Mouse (Mus musculus) effector memory CD4-positive, alpha-beta T cell, adult 7 months (primary cell): Measurements from ENCODE around the gene Tmem14c. TPM values are rescaled to one million over a fixed set of nuclear protein-coding genes. Genes with fewer than 3 reads are reported as not detected.

Experiments
- polyA plus RNA-seq: library from polyadenylated mRNA; unstranded; fragments of 100-300 nt; shearing (Covaris generic); gene quantifications from one replicate; pipeline ENCODE4 v1.2.1, GENCODE M21; 2017

Tmem14c gene
- 78.9 TPM for polyA plus RNA-seq

DNA sequence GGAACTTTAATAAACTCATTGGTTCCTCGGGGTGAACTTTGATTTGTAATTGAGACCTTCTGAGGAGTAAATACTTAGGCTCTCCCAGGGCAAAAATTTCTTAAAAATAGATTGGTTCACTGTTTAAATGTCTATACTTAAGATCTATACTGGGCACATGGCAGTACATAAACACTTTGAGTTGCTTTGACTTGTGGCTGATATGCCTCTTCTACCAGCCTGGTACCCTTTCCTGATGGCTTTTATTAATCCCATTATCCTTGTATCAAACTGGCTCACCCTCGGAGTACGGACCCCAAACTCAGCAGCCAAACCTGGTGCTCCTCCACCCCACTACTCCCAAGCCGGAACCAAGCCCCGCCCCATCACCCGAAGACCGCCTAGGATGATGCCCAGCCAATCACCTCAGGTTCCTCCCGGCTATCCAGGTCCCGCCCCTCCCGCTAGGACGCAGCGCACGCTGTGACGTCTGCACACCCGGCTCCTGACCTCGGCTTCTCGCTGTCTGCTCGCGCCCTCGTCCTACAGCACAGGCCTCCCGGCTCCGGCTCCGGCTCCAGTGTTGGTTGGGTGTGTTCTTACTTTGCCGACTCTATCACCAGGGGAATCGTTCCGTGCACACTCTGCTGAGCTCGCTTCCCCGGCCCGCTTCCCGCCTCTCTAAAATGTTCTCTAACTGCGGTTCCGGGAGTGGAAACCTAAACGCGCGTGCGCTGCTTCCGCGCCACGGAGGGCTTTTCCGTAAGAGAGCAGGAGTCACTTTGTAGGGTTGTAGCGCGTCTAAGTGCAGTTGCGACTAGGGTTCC lies at the start of gene Tmem14c:
TSS of gene Tmem14c (plus strand) at position 464 of the 806 bp plus-strand sequence.

DNA sequence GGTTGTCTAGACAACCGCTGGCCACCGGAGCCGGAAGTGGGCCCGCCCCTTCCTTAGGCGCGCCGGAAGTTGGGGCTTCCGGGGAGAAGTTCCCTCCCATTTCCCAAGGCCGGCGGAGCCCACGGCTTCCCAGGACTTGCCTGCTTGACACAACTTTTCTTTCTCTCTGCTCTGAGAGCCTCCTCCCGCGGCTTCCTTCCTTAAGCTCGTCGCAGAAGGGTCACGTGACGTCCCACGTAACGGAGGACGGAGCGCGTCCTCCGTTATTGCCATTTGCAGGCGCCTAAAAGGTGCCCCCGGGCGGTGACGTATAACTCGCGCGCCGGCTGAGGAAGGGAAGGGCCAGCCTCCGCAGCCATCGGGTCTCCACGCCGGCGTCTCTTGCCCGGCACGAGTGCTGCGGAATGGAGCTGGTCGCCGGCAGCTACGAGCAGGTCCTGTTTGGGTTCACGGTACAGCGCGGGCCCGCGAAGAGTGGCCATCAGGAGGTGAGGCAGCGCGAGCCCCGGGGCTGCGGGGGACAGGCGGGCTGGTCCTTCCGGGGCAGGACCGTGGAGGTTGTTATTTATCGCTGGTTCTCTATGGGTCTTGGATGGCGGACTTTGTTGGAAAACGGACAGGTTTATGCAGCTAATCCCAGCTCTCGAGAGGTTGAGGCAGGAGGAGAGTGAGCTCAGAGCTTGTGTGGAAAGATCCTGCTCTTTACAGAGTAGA lies 15.0 kb upstream of the Tmem14c start, which contains the start of gene Pak1ip1:
TSS of gene Pak1ip1 (plus strand) at position 98 of the 714 bp plus-strand sequence.

Other genes with a start within 250 kb of the Tmem14c start
- gene Gcnt2, start 156.5 kb upstream of the Tmem14c start, polyA plus RNA-seq: 2.0 TPM
- gene Pak1ip1, start 15.3 kb upstream of the Tmem14c start, polyA plus RNA-seq: 87.1 TPM
- 0.51 TPM for gene Mak, start 63.4 kb downstream of the Tmem14c start, polyA plus RNA-seq
- gene Gcm2, start 94.7 kb downstream of the Tmem14c start, polyA plus RNA-seq: not detected
- gene Sycp2l, start 98.0 kb downstream of the Tmem14c start, polyA plus RNA-seq: not detected
- gene Elovl2, start 204.1 kb downstream of the Tmem14c start, polyA plus RNA-seq: 0.29 TPM
- gene Smim13, start 233.6 kb downstream of the Tmem14c start, polyA plus RNA-seq: 9.1 TPM